Mouse (Mus musculus): ENCODE measurements around the gene Hpd. TPM values are rescaled to one million over a fixed set of nuclear protein-coding genes. Genes with fewer than 3 reads are reported as not detected.

Hpd gene
- total and polyA plus RNA-seq, 3 experiments = 0.20 TPM; not detected in 2

- no peaks in the 10 kb centered on the region for H3K9me3 ChIP-seq (replicated peaks; ENCODE audit: low read length)
- peak; percentile 90 for DNase-seq (ENCODE audit: extremely low read depth)
- peak overlapping the region; percentile 63 to 76 (median 71) for H3K4me3 ChIP-seq (replicated peaks in 1 of 3; ENCODE audit: low read depth in 2 of 3, low read length in 2 of 3, poor library complexity in 1 of 3)
- dilution Hi-C loops (cut with MboI; ENCODE audit: extremely low pct_ligation_motif_present, extremely low pct_unique_long_range_greater_than_20kb, low sequenced_read_pairs) (no loop called here), in situ Hi-C loops (cut with MboI; ENCODE audit: low pct_ligation_motif_present, low pct_unique_long_range_greater_than_20kb, low sequenced_read_pairs) (no loop called here)
- H3K27ac ChIP-seq (ENCODE audit: insufficient read depth, low read depth) = peak overlapping the region; percentile 97
- peak overlapping the region; percentile 100 for H3K9ac ChIP-seq (ENCODE audit: insufficient read depth, low read depth)
- peaks cover 11 to 36% of the 10 kb centered on the region in 2 experiments for H3K36me3 ChIP-seq (replicated peaks in 1 of 2; ENCODE audit: control insufficient read depth in 1 of 2, insufficient read depth in 1 of 2, low read length in 1 of 2)
- peak overlapping the region; percentile 52 for H3K4me2 ChIP-seq (ENCODE audit: insufficient read depth, low read depth, poor library complexity, severe bottlenecking)
- TF ChIP-seq EP300 (IDR thresholded peaks at IDR 0.05; ENCODE audit: low read length) (no peak), RAD21 (IDR thresholded peaks at IDR 0.05; ENCODE audit: low read depth, low read length) (no peak), NELFE (IDR thresholded peaks at IDR 0.05; ENCODE audit: low read depth, low read length) (peak; percentile 91), NRF1 (IDR thresholded peaks at IDR 0.05; ENCODE audit: low read depth, low read length) (no peak), TBP (conservative IDR thresholded peaks at IDR 0.05; ENCODE audit: low read depth, low read length) (peak; percentile 95), TCF12 (IDR thresholded peaks at IDR 0.05; ENCODE audit: low read depth, low read length) (peak; percentile 64; the same call in 1 of the 2 replicates), USF2 (conservative IDR thresholded peaks at IDR 0.05; ENCODE audit: low read depth, low read length) (no peak), MAZ (IDR thresholded peaks at IDR 0.05; ENCODE audit: low read depth, low read length) (no peak), IRF4 (IDR thresholded peaks at IDR 0.05; ENCODE audit: low read depth, low read length) (no peak), POLR2AphosphoS2 (IDR thresholded peaks at IDR 0.05; ENCODE audit: low read depth, low read length) (peak; percentile 82; the same call in 1 of the 2 replicates), HCFC1 (IDR thresholded peaks at IDR 0.05; ENCODE audit: low read depth, low read length) (peak; percentile 41; the same call in 1 of the 2 replicates), ZKSCAN1 (IDR thresholded peaks at IDR 0.05; ENCODE audit: borderline replicate concordance, low read depth, low read length) (no peak), CHD1 (IDR thresholded peaks at IDR 0.05; ENCODE audit: low read depth, low read length) (peak; percentile 86), GABPA (IDR thresholded peaks at IDR 0.05; ENCODE audit: insufficient replicate concordance, low read depth, low read length) (no peak), JUN (IDR thresholded peaks at IDR 0.05; ENCODE audit: insufficient read depth, low read depth, low read length) (no peak), MXI1 (IDR thresholded peaks at IDR 0.05; ENCODE audit: low read depth, low read length) (peak; percentile 4; the same call in 1 of the 2 replicates), ZMIZ1 (IDR thresholded peaks at IDR 0.05; ENCODE audit: low read depth, low read length) (peak; percentile 90; the same call in 1 of the 2 replicates), KAT2A (IDR thresholded peaks at IDR 0.05; ENCODE audit: insufficient replicate concordance, low read length) (no peak), SIN3A (IDR thresholded peaks at IDR 0.05; ENCODE audit: low read length) (peak; percentile 67), PAX5 (IDR thresholded peaks at IDR 0.05; ENCODE audit: low read length) (no peak), ZNF384 (IDR thresholded peaks at IDR 0.05; ENCODE audit: low read depth, low read length) (0 out of 2 replicates have a peak, but pooled peaks have one; percentile 12), CTCF (conservative IDR thresholded peaks at IDR 0.05 in 1 of 2, IDR thresholded peaks at IDR 0.05 in 1 of 2; ENCODE audit: low read depth in 2 of 2, low read length in 2 of 2) (no peak), CHD2 (IDR thresholded peaks at IDR 0.05; ENCODE audit: low read length) (no peak), MYC (IDR thresholded peaks at IDR 0.05; ENCODE audit: low read depth, low read length) (peak; percentile 87; the same call in 1 of the 2 replicates), ETS1 (conservative IDR thresholded peaks at IDR 0.05; ENCODE audit: low read depth, low read length) (no peak), JUND (conservative IDR thresholded peaks at IDR 0.05; ENCODE audit: low read depth, low read length) (no peak), ZC3H11A (IDR thresholded peaks at IDR 0.05; ENCODE audit: low read depth, low read length) (no peak), BHLHE40 (IDR thresholded peaks at IDR 0.05; ENCODE audit: low read depth, low read length) (no peak), MAX (IDR thresholded peaks at IDR 0.05; ENCODE audit: low read length) (peak; percentile 65; the same call in 1 of the 2 replicates), MEF2A (IDR thresholded peaks at IDR 0.05; ENCODE audit: borderline replicate concordance, low read depth, low read length) (no peak), MAFK (IDR thresholded peaks at IDR 0.05; ENCODE audit: insufficient replicate concordance, low read length) (no peak), POLR2A (IDR thresholded peaks at IDR 0.05; ENCODE audit: low read depth, low read length) (peak; percentile 89)
- H3K4me1 ChIP-seq (ENCODE audit: control insufficient read depth in 1 of 2, insufficient read depth in 2 of 2) = peaks cover 7 to 36% of the 10 kb centered on the region in 2 experiments; a peak in 2 of 4 replicates
- peaks cover 61% of the 10 kb centered on the region for H3K79me2 ChIP-seq (replicated peaks; ENCODE audit: control insufficient read depth, extremely low read depth, insufficient read depth, poor library complexity, severe bottlenecking)
- no peaks in the 10 kb centered on the region for H3K27me3 ChIP-seq (replicated peaks)
Observed at GRCm38 (mm10) chr5:123140694-123141554, 41.6 kb downstream of the Hpd start.

Measured in CH12.LX (cell line).